Mouse (Mus musculus) urinary bladder, postnatal 25 days (tissue): ENCODE results near the gene Gtf2h2.
"Not testable (repeated sequence)": the region's sequence is repeated elsewhere in the genome, so short reads cannot be mapped to it uniquely, and the experiment has no call there.

Experiments used
- DNase-seq: peaks from one replicate; pipeline ENCODE4 v3.0.0; 2022; ENCODE audit warnings: low spot score

The Gtf2h2 gene

DNA sequence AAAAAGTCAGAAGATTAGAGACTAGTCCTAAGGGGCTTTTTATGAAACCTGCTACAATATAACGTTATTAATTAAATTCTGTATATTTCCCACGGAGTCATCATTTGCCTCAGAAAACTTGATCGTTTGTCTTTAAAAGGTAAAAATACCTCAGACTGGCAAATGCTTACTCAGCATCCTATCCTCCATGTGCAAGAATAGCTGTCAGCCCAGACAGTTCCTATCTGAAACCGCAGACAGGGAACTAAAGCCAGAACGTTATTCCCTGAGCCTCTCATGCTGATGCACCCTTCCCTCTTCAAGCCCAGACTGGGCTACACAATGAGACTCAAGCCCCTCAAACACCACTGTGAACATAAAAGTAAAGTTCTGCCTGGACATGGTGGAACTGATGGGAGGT, 2.0 kb downstream of the Gtf2h2 start:
- DNase-seq = no peak

DNA sequence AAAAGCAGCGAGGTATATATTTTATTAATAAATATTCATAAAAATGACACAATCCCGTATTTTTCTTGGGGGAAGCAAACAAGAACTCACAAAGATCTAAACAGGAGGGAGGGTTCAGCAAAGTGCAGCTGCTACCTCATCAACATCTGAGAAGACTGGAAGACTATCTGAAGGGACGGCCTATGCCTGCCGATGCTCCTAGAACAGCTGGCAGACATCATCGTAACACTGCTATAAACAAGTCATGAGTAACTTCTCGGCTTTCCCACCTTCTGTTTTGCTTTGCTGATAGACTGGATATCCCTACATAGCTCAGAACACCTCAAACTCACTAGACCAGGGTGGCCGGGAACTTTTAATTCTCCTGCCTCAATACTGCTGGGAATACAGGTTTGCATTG, 8.8 kb downstream of the Gtf2h2 start:
- no peak for DNase-seq

DNA sequence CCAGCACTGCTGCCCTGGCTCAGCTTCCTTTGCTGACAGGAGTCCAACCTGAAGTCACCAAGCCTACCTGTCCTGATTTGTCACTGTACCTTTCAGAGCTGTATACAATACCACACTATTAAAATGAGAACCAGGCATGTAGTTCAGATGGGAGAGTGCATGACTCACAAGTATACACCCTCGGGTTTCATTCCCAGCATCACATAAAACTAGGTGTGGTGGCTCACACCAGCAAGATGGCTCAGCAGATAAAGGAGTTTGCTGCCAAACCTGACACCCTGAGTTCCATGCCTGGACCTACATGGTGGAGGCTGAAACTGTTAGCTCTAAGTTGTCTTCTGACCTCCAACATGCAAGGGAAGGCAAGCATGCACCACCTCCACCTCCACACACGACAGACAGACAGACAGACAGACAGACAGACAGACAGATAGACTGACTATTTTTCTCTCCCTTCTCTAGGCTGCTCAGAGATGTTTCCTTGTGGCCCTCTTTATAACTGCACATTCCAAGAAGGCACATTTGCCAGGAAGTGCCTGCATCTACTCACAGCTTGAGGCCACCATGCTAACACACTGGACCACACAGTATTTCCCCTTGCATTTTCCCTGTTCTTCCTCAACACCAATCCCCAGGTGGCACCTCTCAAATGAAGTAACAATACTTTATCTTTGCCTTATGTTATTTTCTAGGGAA, 28.7 kb downstream of the Gtf2h2 start:
- DNase-seq = no peak

DNA sequence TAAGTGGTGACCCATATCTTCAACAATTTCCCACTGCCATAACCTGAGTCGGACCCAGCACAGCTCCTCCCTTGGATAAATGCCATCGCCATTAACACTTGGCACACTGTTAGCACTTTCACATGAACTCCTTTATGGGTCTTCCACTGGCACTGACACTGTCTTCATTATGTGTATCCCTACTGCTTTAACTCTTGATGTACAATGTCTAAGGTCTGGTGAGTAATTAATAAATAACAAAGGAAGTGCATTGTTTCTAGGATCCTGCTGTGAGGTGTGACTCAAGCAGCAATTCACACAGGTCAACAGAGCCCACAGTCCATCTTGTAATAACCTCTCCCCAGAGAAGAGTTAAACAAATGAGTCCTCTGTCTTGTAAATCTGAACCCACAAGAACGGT, 31.0 kb downstream of the Gtf2h2 start:
- DNase-seq = no peak

DNA sequence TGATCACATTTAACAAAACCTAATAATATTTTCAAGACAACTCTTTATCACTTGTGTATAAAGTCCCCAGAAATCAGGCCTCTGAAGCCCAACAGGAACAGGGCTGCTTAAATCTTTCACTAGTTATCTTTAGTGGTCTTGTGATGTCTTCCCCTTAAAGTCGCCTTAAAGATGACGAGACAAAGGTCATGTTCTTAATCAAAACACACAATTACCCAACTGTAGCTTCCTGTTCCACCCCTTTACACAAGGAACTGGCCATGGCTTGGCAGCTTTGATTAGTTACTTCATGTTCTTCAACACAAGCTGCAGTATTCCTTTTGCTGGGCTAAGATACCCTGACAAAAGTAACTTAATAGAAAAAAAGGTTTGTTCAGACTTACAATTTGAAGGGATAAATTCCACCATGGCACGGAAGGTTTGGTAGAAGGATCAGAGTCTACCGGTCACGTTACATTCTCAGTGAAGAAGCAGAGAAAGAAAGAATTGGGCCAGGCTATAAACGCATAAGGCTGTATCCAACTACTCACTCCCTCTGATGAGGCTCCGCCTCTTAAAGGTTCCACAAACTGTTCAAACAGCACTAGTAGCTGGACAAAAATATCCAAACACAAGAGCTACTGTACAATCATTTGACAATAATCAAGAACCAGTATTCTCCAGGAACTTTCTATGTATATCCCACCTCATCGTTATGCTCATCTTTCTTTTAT, 39.8 kb downstream of the Gtf2h2 start, which contains the start of gene Naip1:
Gene Naip1 (minus strand): TSS at position 455 of the 713 bp plus-strand sequence.
- DNase-seq = not testable (repeated sequence)

DNA sequence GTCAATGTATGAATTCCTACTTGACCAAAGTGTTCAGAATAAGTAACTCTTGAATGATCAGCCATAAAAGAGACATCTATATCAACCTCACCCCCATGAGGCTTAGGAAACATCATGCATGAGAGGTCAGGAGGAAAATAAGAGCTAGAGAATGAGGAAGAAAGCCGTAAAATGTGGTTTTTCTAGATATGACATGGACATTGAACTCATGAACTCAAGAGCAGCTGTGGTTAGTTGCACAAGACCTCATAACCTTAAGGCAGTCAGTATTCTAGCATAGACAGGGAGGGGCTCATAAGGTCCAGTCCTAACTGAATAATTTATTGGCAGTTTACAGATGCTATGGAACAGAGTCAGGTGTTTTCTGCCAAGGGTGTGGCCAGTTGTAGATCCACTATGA, 42.9 kb downstream of the Gtf2h2 start:
- DNase-seq = no peak

DNA sequence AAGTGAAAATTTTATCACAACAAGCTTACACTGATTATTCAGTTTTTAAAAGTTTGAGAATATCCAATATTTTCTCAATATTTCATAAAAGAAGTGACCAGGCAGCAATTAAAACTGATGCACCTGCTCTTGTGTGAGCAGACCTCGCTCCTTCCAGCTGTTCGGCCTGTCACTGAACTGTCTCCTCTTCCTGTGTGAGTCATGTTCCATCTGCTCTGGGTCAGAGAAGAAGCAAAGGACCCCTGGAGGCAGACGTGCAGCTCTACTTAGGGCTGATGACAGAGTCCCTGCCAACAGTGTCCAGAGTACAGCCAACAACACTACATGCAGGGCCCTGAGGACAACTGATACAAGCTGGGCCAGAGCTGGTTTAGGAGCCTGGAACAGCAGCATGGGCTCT, 52.3 kb downstream of the Gtf2h2 start:
- DNase-seq = no peak

DNA sequence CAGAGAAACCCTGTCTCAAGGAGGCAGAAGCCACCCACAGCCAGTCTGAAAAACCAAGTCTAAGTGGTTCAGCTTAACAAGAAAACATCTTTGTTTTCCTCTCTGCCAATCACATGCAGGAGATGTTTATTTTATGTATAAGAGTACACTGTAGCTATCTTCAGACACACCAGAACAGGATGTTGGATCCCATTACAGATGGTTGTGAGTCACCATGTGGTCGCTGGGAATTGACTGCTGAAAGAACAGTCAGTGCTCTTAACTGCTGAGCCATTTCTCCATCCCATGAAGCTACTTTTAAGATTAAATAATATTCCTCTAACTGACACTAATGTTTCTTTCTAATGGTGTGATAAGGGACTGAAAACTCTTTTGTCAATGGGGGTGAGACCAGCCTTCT, 53.7 kb downstream of the Gtf2h2 start:
- DNase-seq = no peak

DNA sequence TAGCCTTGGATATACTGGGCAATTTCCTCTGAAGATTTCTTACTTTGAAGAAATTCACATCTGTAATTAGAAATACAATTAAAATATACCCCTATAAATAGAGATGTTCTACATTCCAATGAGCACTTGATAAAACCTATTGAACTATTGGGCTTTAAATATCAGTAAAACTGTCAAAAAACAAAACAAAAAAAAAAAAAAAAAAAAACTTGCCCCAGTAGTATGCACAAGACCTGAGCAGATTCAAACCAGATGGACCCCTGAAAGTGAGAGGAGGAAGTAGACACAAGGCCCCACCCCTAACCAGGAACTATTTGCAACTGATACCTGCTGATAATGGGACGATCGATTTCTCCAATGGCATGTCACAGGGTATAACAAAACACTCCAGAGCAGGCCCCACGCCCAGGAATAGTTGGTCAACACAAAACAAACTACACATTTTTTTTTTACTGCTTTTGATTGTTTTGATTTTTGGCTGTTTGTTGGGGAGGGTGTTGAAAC, 55.0 kb downstream of the Gtf2h2 start:
- DNase-seq = no peak

DNA sequence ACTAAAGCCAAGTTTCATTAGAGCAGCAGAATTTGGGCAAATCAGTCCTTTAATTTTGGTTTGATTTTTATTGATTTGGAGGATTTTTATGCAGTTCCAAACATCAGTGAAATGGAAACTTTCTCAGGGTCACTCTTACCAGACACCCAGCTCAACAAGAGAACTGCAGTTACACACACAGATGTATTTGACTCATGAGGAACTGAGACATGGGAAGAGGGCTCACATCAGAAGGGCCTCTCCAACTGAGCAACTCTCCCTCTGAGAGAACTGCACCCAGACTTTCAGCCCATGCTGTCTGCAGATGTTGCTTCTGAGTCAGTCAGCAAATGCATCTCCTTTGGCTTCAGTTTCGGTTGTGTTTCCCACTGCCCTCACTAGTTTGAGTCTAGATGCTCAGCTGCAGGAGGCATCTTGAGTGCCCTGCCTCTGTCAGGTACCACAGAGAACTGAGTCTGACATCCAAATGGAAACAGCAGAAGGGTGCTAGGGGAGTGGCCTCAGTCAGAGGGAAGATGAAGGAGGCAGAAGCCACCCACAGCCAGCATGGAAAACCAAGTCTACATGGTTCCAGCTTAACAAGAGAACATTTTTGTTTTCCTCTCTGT, 55.7 kb downstream of the Gtf2h2 start:
- DNase-seq = not testable (repeated sequence)

DNA sequence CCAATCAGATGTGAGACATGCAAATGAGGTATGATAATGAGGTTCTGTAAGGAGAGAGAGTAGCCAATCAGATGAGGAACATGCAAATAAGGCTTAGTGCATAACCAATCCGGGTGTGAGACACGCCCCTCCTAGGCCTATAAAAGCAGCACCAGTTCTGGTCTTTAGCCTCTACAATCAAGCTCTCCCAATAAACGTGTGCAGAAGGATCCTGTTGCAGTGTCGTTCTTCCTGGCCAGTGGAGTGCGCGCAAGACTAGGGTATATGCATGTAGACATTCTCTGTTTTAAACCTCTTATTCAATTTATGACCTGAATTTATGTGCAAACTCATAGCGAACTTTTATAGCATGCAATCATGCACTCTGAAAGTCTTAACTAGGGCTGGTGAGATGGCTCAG, 72.4 kb downstream of the Gtf2h2 start:
- DNase-seq = not testable (repeated sequence)

DNA sequence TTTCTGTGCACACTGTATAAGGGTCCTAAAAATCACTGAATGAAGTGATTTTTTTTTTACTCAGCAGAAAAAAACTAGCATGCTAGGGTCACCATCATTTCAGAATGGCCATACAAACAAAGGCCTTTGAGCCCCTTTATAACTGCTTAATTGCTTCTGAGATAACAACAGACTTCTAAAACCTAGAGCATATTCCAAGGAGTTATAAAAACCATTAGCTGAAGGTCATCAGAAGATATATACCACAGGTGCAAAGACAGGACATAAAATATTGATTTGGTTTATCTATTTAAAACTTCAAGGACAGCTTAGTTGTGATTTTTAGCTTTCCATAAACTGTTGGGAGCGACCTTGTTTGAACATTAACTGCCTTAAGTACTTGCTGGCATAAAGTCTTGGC, 78.0 kb downstream of the Gtf2h2 start:
- no peak for DNase-seq
